Mouse (Mus musculus) cerebellum, adult (tissue): ENCODE results near the gene Psmg4.

ENCODE experiments used
- ATAC-seq: cut with Nextera tagmentation; 2 replicates; pipeline ENCODE4 v1.9.2; 2017; ENCODE audit warnings: mild to moderate bottlenecking, moderate library complexity, mixed read lengths; ENCODE audit not compliant: insufficient number of reproducible peaks, low FRiP score, low TSS enrichment

The Psmg4 gene

DNA sequence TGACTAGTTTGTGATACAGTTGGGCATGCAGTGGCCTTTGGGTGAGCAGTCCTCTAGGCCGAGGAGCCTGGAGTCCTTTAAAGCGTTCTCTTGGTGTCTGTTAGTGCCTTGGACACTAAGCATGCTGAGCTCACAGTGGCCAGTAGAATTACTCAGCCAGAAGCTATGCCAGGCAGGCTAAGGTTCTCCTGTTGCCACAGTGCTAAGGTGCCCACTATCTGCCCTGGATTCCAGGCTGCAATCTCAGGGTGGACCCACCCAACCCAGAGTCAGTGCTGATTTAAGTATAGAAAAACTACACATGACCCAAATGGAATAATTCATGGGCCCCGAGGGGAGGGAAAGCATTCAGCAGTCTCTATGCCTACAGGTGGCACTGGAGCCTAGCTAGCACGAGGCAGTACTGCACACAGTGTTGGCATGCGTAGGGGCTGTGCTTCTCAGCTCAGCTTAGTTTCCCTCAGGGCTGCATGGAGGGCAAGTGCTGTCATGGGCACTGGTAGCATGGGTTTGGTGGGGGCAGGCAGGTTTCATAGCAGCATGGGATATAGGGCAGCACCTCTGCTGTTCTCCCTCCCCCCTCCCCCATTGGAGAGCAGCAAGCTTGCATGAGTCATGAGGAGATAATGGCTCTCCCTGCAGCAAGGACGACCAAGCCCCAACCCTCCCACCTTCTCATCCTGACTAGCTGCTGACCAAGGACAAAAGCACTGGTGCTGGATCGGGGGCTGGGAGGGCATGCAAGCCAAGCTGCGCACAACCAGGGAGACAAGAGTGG is 29.8 kb downstream of the Psmg4 start:
- no peak for ATAC-seq

- ATAC-seq, result no peak
These were observed 30.6 kb downstream of the Psmg4 start for GRCm38 (mm10) chr13:34193384-34193783.

DNA sequence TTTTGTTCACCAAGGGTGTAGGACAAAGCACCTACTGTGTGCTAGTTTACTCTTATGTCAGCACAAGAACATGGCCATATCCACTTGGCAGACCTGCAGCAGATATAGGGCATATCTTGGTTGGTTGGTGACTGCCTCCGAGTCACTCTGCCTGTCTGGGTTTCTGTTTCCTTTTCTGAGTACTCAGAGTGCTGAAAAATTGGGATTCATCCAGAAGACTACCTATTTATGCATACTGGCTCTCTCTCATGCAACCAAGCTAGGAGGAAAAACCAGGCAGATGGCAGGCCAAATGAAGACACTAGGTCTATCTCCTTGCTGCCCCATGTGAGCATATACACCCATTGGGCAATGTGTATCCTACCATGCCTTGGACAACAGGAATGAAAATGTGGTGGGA is 32.9 kb downstream of the Psmg4 start:
- ATAC-seq, result no peak

- ATAC-seq, result no peak
These were observed 42.5 kb downstream of the Psmg4 start for GRCm38 (mm10) chr13:34205216-34205615.

DNA sequence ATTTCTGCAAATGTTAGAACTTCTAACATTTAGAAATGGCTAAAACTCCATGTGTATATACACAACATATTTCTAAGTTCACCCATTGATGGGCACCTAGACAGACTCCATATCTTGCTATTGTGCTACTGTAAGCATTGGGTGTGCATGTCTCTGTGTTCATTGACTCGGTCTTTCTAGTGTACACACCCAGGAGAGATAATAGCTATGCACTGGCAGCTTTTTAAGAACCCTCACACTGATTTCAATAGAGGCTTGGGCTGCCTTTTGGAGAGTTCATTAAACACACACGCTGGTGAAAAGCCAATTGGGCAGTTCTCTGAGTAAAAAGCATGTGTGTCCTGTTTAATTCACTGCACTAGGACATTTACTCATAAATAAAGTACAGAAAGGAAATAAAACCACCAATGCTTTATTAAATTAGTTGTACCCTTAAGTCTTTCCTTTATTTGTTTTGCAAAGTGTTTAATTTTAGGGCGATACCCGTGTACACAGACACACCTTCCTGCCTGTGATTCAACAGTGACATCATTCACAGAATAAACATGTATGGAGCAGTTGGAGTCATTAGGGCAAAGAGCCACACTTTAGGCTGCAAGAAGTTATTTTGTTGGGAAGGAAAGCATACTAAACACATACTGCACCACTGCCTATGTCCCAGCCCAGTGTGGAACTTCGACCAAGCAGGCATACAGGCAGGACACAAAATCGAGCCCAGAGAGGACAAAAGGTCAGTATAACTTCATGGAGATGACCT is 45.1 kb downstream of the Psmg4 start:
- no peak for ATAC-seq

DNA sequence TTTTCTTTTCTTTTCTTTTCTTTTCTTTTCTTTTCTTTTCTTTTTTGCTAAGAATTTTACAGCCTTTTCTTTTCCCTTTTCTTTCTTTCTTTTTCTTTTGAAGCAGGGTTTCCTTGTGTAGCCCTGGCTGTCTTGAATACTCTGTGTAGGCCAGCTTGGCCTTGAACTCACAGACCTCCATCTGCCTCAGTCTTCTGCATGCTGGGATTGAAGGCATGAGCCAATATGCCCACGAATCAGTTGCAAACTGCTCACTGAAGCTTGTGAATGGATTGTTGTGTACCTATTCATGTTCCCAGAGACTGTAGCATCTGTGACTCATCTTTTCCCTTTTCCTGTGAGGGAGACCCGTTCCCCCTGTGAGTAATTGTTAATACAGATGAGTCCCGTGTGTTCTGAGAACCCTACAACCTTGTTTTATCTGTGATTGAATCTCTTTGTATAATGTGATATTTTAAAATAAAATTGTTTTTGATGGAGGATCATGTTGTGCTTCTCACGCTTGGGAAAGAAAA is 48.6 kb downstream of the Psmg4 start:
- ATAC-seq, result no peak

GRCm38 (mm10) chr13:34212735-34213212 is 50.0 kb downstream of the Psmg4 start:
- ATAC-seq, result no peak

GRCm38 (mm10) chr13:34214855-34215254 is 52.1 kb downstream of the Psmg4 start:
- no peak for ATAC-seq

- no peak for ATAC-seq
These were observed 56.0 kb downstream of the Psmg4 start for GRCm38 (mm10) chr13:34218776-34219175.

- no peak for ATAC-seq
These were observed 57.0 kb downstream of the Psmg4 start for GRCm38 (mm10) chr13:34219728-34220127.

DNA sequence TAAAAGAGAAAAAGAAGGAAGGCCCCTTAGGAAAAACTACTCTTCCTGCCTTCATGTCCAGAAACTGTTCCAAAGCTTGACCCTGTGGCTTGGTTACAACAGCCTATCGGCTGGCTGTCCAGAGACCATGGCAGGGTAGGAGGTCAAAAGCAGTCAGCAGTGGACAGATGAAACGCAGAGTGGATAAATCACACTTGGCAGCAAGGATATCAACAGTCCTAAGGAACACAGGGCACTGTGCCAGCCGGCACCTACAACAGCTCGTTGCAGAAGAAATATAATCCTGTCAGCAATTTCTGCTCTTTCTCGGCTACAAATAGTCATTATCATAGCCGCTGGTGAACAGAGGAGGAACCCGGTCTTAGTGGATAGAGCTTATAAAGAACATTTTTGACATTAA is 60.2 kb downstream of the Psmg4 start:
- peak; percentile 65 for ATAC-seq

DNA sequence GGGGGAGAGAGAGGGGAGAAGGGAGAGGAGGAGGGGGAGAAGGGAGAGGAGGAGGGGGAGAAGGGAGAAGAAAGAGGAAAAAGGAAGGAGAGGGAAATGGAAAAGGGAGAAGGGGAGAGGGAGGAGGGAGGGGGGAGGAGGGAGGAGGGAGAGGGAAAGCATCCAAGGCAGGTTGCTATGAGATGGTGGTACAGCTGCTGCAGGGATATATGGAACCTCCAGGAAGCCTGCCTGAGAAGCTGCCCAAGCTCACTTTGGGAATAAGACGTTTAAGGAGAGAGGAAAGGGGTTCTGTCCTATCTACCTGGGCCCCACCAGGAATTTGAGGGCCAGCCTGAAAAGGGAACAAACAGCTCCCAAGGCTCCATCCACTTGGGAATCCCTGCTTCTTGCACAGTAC is 64.2 kb downstream of the Psmg4 start:
- ATAC-seq, result no peak
